Mouse (Mus musculus): Measurements from ENCODE around the gene 1700016C15Rik. TPM values are rescaled to one million over a fixed set of nuclear protein-coding genes. Genes with fewer than 3 reads are reported as not detected.

Gene 1700016C15Rik
- polyA plus RNA-seq, 1 experiment: not detected

- Histone ChIP-seq H3K27me3 (ENCODE audit: control insufficient read depth, insufficient read depth, insufficient read length) (no peaks in the 10 kb centered on the region), H3K4me3 (ENCODE audit: insufficient read depth, poor library complexity, severe bottlenecking) (no peak overlapping the region), H3ac (ENCODE audit: control insufficient read depth, insufficient read length, low read depth) (no peak overlapping the region), H3K79me3 (ENCODE audit: low read depth) (no peaks in the 10 kb centered on the region), H3K79me2 (ENCODE audit: control insufficient read depth, insufficient read depth) (no peaks in the 10 kb centered on the region), H3K36me3 (ENCODE audit: control insufficient read depth, insufficient read depth) (no peaks in the 10 kb centered on the region)
- TF ChIP-seq MYOG (IDR thresholded peaks at IDR 0.05; ENCODE audit: control insufficient read depth, extremely low read depth, insufficient read length) (no peak), MAX (IDR thresholded peaks at IDR 0.05) (no peak), MYOD1 (IDR thresholded peaks at IDR 0.05; ENCODE audit: control insufficient read depth, insufficient read length, low read depth) (no peak)
These were observed 8.0 kb downstream of the 1700016C15Rik start for GRCm38 (mm10) chr1:177737505-177738105.

- Histone ChIP-seq H3K4me3 (ENCODE audit: insufficient read depth, poor library complexity, severe bottlenecking) (no peak overlapping the region), H3K79me3 (ENCODE audit: low read depth) (no peaks in the 10 kb centered on the region), H3K36me3 (ENCODE audit: control insufficient read depth, insufficient read depth) (no peaks in the 10 kb centered on the region), H3ac (ENCODE audit: control insufficient read depth, insufficient read length, low read depth) (no peak overlapping the region), H3K27me3 (ENCODE audit: control insufficient read depth, insufficient read depth, insufficient read length) (no peaks in the 10 kb centered on the region), H3K79me2 (ENCODE audit: control insufficient read depth, insufficient read depth) (no peaks in the 10 kb centered on the region)
- TF ChIP-seq FOSL1 (IDR thresholded peaks at IDR 0.05; ENCODE audit: insufficient read depth, low read length, poor library complexity, severe bottlenecking) (no peak), CEBPB (IDR thresholded peaks at IDR 0.05; ENCODE audit: low read depth) (no peak)
These were observed 11.1 kb downstream of the 1700016C15Rik start for GRCm38 (mm10) chr1:177740707-177741106.

DNA sequence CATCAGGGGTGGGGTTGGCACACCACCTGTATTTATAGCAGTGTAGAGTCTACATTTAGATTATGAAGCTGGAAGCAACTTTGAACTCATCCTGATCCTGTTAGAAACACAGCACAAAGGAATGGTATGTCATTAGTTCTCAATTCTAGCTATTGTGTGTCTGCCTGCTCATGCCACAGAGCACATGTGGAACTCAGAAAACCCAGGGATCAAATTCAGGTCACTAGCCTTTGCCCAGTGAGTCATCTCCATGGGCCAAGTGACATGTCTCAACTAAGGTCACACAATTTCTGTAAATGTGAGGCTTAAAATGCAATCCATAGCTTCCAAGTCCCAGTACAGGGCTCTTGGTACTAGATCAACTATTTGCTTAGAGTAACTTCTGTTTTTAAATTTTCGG is 12.5 kb downstream of the 1700016C15Rik start:
- no peak overlapping the region for H3ac ChIP-seq (ENCODE audit: control insufficient read depth, insufficient read length, low read depth)
- H3K79me3 ChIP-seq (ENCODE audit: low read depth): no peaks in the 10 kb centered on the region
- H3K79me2 ChIP-seq (ENCODE audit: control insufficient read depth, insufficient read depth): no peaks in the 10 kb centered on the region
- no peak for TF ChIP-seq CEBPB (IDR thresholded peaks at IDR 0.05; ENCODE audit: low read depth)
- TF ChIP-seq MYOD1 (IDR thresholded peaks at IDR 0.05; ENCODE audit: control insufficient read depth, insufficient read length, low read depth): no peak
- no peak for TF ChIP-seq MYOG (IDR thresholded peaks at IDR 0.05; ENCODE audit: control insufficient read depth, extremely low read depth, insufficient read length)
- TF ChIP-seq FOSL1 (IDR thresholded peaks at IDR 0.05; ENCODE audit: insufficient read depth, low read length, poor library complexity, severe bottlenecking): no peak
- no peak for TF ChIP-seq USF1 (IDR thresholded peaks at IDR 0.05; ENCODE audit: low read depth)
- TF ChIP-seq MAX (IDR thresholded peaks at IDR 0.05): no peak
- no peak for TF ChIP-seq CTCF (IDR thresholded peaks at IDR 0.05; ENCODE audit: control insufficient read depth, insufficient read depth, insufficient read length)
- peaks cover 6% of the 10 kb centered on the region for H3K36me3 ChIP-seq (ENCODE audit: control insufficient read depth, insufficient read depth)
- H3K4me3 ChIP-seq (ENCODE audit: insufficient read depth, poor library complexity, severe bottlenecking): no peak overlapping the region
- H3K27me3 ChIP-seq (ENCODE audit: control insufficient read depth, insufficient read depth, insufficient read length): no peaks in the 10 kb centered on the region

DNA sequence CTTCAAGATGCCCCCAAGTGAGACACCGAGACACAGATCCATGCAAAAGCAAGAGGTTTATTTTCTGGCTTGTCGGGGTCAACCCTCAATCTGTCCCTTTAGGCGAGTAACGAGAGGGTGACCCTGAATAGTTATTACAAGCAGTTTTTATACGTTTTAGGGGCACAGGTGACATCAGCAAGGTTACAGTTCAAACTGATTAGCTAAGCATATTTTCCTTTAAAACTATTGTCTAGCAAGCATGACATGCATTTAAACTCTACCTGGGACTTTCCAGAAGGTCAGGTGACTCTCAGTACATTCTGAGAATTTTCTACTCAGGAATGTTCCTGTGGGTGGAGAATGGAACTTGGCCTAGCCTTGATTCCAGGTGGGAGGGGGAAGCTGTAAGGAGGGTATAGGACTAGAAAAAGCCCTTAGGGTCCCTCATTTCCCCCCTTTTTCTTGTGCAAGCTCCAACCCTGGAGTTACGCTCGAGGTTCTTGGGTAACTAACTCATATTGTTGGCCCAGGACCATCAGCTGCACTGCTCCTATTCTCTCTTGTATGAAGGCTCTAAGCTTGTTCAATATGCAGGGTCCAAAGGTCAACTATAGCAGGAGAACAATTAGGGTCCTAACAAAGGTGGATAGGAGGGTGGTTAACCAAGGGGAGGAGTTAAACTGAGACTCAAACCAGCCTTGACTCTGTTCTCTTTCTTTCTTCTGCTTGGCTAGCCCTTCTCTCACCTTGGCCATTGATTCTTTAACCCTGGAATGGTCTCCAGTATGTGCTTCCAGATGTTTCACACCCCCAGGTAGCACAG is 15.1 kb downstream of the 1700016C15Rik start:
- Histone ChIP-seq H3K27me3 (ENCODE audit: control insufficient read depth, insufficient read depth, insufficient read length) (no peaks in the 10 kb centered on the region), H3K36me3 (ENCODE audit: control insufficient read depth, insufficient read depth) (peaks cover 6% of the 10 kb centered on the region), H3K4me3 (ENCODE audit: insufficient read depth, poor library complexity, severe bottlenecking) (no peak overlapping the region), H3ac (ENCODE audit: control insufficient read depth, insufficient read length, low read depth) (no peak overlapping the region), H3K79me2 (ENCODE audit: control insufficient read depth, insufficient read depth) (no peaks in the 10 kb centered on the region), H3K79me3 (ENCODE audit: low read depth) (no peaks in the 10 kb centered on the region)
- no peak for TF ChIP-seq CEBPB (IDR thresholded peaks at IDR 0.05; ENCODE audit: low read depth)

DNA sequence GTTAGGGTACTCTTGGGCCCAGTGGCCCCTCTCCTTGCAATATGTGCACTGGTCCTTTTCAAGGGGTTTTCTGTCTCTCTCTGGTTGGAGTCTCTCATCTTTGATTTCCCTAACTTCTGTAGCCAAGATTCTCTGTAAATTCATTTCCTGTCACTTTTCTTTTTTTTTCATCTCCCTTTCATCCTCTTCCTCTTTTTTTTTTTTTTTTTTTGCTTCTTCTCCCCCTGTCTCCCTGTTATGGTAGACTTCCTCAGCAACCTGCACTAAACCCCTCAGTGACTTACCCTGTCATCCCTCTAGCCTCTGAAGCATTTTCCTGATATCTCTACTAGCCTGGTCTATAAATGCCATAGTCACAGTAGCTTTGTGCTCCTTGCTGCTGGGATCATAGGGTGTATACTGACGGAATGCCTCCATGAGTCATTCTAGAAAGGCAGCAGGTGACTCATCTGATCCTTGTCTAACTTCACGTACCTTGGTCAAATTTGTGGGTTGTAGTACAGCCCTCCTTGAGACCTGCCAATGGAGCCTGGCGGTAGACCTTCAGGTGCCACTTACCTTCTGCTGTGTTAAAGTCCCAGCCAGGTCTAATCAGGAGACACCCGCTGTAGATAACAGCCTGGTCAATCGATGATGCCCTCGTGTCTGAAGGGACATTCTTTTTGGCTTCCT is 18.4 kb downstream of the 1700016C15Rik start:
- H3K79me3 ChIP-seq (ENCODE audit: low read depth): no peaks in the 10 kb centered on the region
- H3K4me3 ChIP-seq (ENCODE audit: insufficient read depth, poor library complexity, severe bottlenecking): no peak overlapping the region
- no peak for TF ChIP-seq MYOG (IDR thresholded peaks at IDR 0.05; ENCODE audit: control insufficient read depth, extremely low read depth, insufficient read length)
- no peak for TF ChIP-seq CTCF (IDR thresholded peaks at IDR 0.05; ENCODE audit: control insufficient read depth, insufficient read depth, insufficient read length)
- no peak for TF ChIP-seq MYOD1 (IDR thresholded peaks at IDR 0.05; ENCODE audit: control insufficient read depth, insufficient read length, low read depth)
- TF ChIP-seq MAX (IDR thresholded peaks at IDR 0.05): no peak
- TF ChIP-seq FOSL1 (IDR thresholded peaks at IDR 0.05; ENCODE audit: insufficient read depth, low read length, poor library complexity, severe bottlenecking): no peak
- no peak for TF ChIP-seq USF1 (IDR thresholded peaks at IDR 0.05; ENCODE audit: low read depth)
- no peak for TF ChIP-seq CEBPB (IDR thresholded peaks at IDR 0.05; ENCODE audit: low read depth)
- peaks cover 6% of the 10 kb centered on the region for H3K36me3 ChIP-seq (ENCODE audit: control insufficient read depth, insufficient read depth)
- H3ac ChIP-seq (ENCODE audit: control insufficient read depth, insufficient read length, low read depth): no peak overlapping the region
- H3K27me3 ChIP-seq (ENCODE audit: control insufficient read depth, insufficient read depth, insufficient read length): no peaks in the 10 kb centered on the region
- no peaks in the 10 kb centered on the region for H3K79me2 ChIP-seq (ENCODE audit: control insufficient read depth, insufficient read depth)

GRCm38 (mm10) chr1:177753496-177753895 is 23.9 kb downstream of the 1700016C15Rik start:
- H3ac ChIP-seq (ENCODE audit: control insufficient read depth, insufficient read length, low read depth): no peak overlapping the region
- no peaks in the 10 kb centered on the region for H3K27me3 ChIP-seq (ENCODE audit: control insufficient read depth, insufficient read depth, insufficient read length)
- TF ChIP-seq FOSL1 (IDR thresholded peaks at IDR 0.05; ENCODE audit: insufficient read depth, low read length, poor library complexity, severe bottlenecking): no peak
- no peak for TF ChIP-seq CEBPB (IDR thresholded peaks at IDR 0.05; ENCODE audit: low read depth)
- no peak for TF ChIP-seq USF1 (IDR thresholded peaks at IDR 0.05; ENCODE audit: low read depth)
- TF ChIP-seq MYOD1 (IDR thresholded peaks at IDR 0.05; ENCODE audit: control insufficient read depth, insufficient read length, low read depth): no peak
- no peak for TF ChIP-seq MAX (IDR thresholded peaks at IDR 0.05)
- TF ChIP-seq CTCF (IDR thresholded peaks at IDR 0.05; ENCODE audit: control insufficient read depth, insufficient read depth, insufficient read length): no peak
- TF ChIP-seq MYOG (IDR thresholded peaks at IDR 0.05; ENCODE audit: control insufficient read depth, extremely low read depth, insufficient read length): no peak
- H3K36me3 ChIP-seq (ENCODE audit: control insufficient read depth, insufficient read depth): peaks cover 3% of the 10 kb centered on the region
- H3K79me2 ChIP-seq (ENCODE audit: control insufficient read depth, insufficient read depth): no peaks in the 10 kb centered on the region
- no peaks in the 10 kb centered on the region for H3K79me3 ChIP-seq (ENCODE audit: low read depth)
- H3K4me3 ChIP-seq (ENCODE audit: insufficient read depth, poor library complexity, severe bottlenecking): no peak overlapping the region

All from C2C12 (cell line).